ENCODE assay signal across 10 mouse cellular contexts in genomic region chr2:155090909-155091742, GRCm38 (mm10). TPM values are rescaled to one million over a fixed set of nuclear protein-coding genes. Genes with fewer than 3 reads are reported as not detected.
A peak's percentile ranks its signal among the peaks of the same experiment; 100 is the strongest.
DNase-seq lines count a peak whose midpoint lies in the region; ATAC-seq lines count a peak whose summit lies in the region.
"Had no signal": no experiment of that assay in that cellular context is flagged by ENCODE, and none has a peak within 500 bp of the region (broad histone marks: within the 10 kb centered on the region; RNA-seq: fewer than 3 reads in every experiment).

No protein-coding gene starts in this region.

- H3K4me1 ChIP-seq in embryonic facial prominence, embryonic 13.5 days, result 0 out of 2 replicates have a peak, but pooled peaks cover 4% of the 10 kb centered on the region
- no peaks in the 10 kb centered on the region for H3K4me1 ChIP-seq in embryonic facial prominence, embryonic 10.5 days
- peaks cover 56% of the 10 kb centered on the region for H3K4me1 ChIP-seq in liver, embryonic 15.5 days (replicated peaks)
- 0 out of 2 replicates have a peak, but pooled peaks cover 2% of the 10 kb centered on the region for H3K4me1 ChIP-seq in neural tube, embryonic 15.5 days

- no peak for DNase-seq in embryonic facial prominence, embryonic 10.5 days (ENCODE audit: low spot score)
- DNase-seq in 416B (ENCODE audit: low read depth), result peak; percentile 27
- DNase-seq in c-Kit-positive CD71-positive TER-119-positive erythroid progenitor cells, embryonic 14.5 days (ENCODE audit: low spot score), result peak; percentile 74
- DNase-seq in left cerebral cortex, adult 18-20 months (ENCODE audit: low spot score in 2 of 2), result no peak
- no peak for DNase-seq in Muller cell, postnatal 12 days (ENCODE audit: inconsistent ontology term)
- DNase-seq: right cerebral cortex, postnatal 4 days had no signal

- H3K9ac ChIP-seq in embryonic facial prominence, embryonic 13.5 days, result peak overlapping the region; percentile 33; the same call in 1 of the 2 replicates
- H3K9ac ChIP-seq in liver, embryonic 15.5 days, result peak overlapping the region; percentile 18
- no peak overlapping the region for H3K9ac ChIP-seq in neural tube, embryonic 15.5 days (replicated peaks)
- H3K9ac ChIP-seq: heart, embryonic 15.5 days had no signal

- H3K27me3 ChIP-seq in embryonic facial prominence, embryonic 13.5 days, result no peaks in the 10 kb centered on the region
- no peaks in the 10 kb centered on the region for H3K27me3 ChIP-seq in embryonic facial prominence, embryonic 10.5 days (replicated peaks; ENCODE audit: low read depth, poor library complexity, severe bottlenecking)
- H3K27me3 ChIP-seq in liver, embryonic 15.5 days, result no peaks in the 10 kb centered on the region
- H3K27me3 ChIP-seq in neural tube, embryonic 15.5 days (replicated peaks), result no peaks in the 10 kb centered on the region
- H3K27me3 ChIP-seq: heart, embryonic 15.5 days had no signal

- no peak for ATAC-seq in embryonic facial prominence, embryonic 13.5 days (ENCODE audit: insufficient number of reproducible peaks, insufficient read depth, low FRiP score, low TSS enrichment, low read depth)
- peak; percentile 92 for ATAC-seq in liver, embryonic 15.5 days (ENCODE audit: insufficient read depth)
- no peak for ATAC-seq in neural tube, embryonic 15.5 days (ENCODE audit: low FRiP score)

- no peak overlapping the region for H3K4me2 ChIP-seq in embryonic facial prominence, embryonic 13.5 days
- H3K4me2 ChIP-seq in liver, embryonic 15.5 days, result peak overlapping the region; percentile 59
- H3K4me2 ChIP-seq in neural tube, embryonic 15.5 days, result no peak overlapping the region
- H3K4me2 ChIP-seq: heart, embryonic 15.5 days had no signal

- no peaks in the 10 kb centered on the region for H3K36me3 ChIP-seq in embryonic facial prominence, embryonic 13.5 days
- H3K36me3 ChIP-seq in embryonic facial prominence, embryonic 10.5 days (replicated peaks), result no peaks in the 10 kb centered on the region
- no peaks in the 10 kb centered on the region for H3K36me3 ChIP-seq in liver, embryonic 15.5 days (replicated peaks)
- no peaks in the 10 kb centered on the region for H3K36me3 ChIP-seq in neural tube, embryonic 15.5 days
- H3K36me3 ChIP-seq: heart, embryonic 15.5 days had no signal

- no peak overlapping the region for H3K27ac ChIP-seq in embryonic facial prominence, embryonic 13.5 days
- no peak overlapping the region for H3K27ac ChIP-seq in embryonic facial prominence, embryonic 10.5 days (replicated peaks)
- H3K27ac ChIP-seq in liver, embryonic 15.5 days (replicated peaks), result peak overlapping the region; percentile 85
- H3K27ac ChIP-seq in neural tube, embryonic 15.5 days (replicated peaks), result no peak overlapping the region
- H3K27ac ChIP-seq: heart, embryonic 15.5 days had no signal

- H3K9me3 ChIP-seq in embryonic facial prominence, embryonic 13.5 days, result no peaks in the 10 kb centered on the region
- H3K9me3 ChIP-seq in embryonic facial prominence, embryonic 10.5 days, result no peaks in the 10 kb centered on the region
- H3K9me3 ChIP-seq in liver, embryonic 15.5 days (replicated peaks), result no peaks in the 10 kb centered on the region
- H3K9me3 ChIP-seq in neural tube, embryonic 15.5 days (replicated peaks), result no peaks in the 10 kb centered on the region
- H3K9me3 ChIP-seq: heart, embryonic 15.5 days had no signal

- H3K4me3 ChIP-seq in embryonic facial prominence, embryonic 13.5 days, result no peak overlapping the region
- H3K4me3 ChIP-seq in embryonic facial prominence, embryonic 10.5 days, result no peak overlapping the region
- peak overlapping the region; percentile 2; the same call in 1 of the 2 replicates for H3K4me3 ChIP-seq in liver, embryonic 15.5 days (replicated peaks)
- H3K4me3 ChIP-seq in neural tube, embryonic 15.5 days (replicated peaks), result no peak overlapping the region
- H3K4me3 ChIP-seq: heart, embryonic 15.5 days had no signal

- 56% methylated on average over 13 of the region's 13 CpGs for WGBS in embryonic facial prominence, embryonic 13.5 days
- WGBS in embryonic facial prominence, embryonic 10.5 days, result 76% methylated on average over 13 of the region's 13 CpGs
- 19% methylated on average over 13 of the region's 13 CpGs for WGBS in liver, embryonic 15.5 days (ENCODE audit: insufficient replicate concordance)
- WGBS in neural tube, embryonic 15.5 days, result 55% methylated on average over 13 of the region's 13 CpGs

RNA-seq across cellular contexts. Expression of gene Ahcy, which starts 16.8 kb away (rescaled TPM):
- polyA plus RNA-seq in embryonic facial prominence, embryonic 13.5 days (2015; fragmentation: Nextera tagmentation; extraction: Ambion mirVana), result 68.1 and 80.8 TPM in 2 replicates
- polyA plus RNA-seq in embryonic facial prominence, embryonic 10.5 days (2016; fragmentation: Nextera tagmentation; extraction: Ambion mirVana), result 105 and 109 TPM in 2 replicates
- 63.1 and 74.4 TPM in 2 replicates for polyA plus RNA-seq in liver, embryonic 15.5 days (2015; fragmentation: Nextera tagmentation; extraction: Ambion mirVana)
- 30.9 and 44.6 TPM in 2 replicates for polyA plus RNA-seq in neural tube, embryonic 15.5 days (2015; fragmentation: Nextera tagmentation; extraction: Ambion mirVana)
- total RNA-seq in left cerebral cortex, adult 18-20 months (2021), result 10 to 100 TPM; 13.8 to 17.2 TPM

RNA-seq across cellular contexts. Expression of gene Itch, which starts 42.2 kb away (rescaled TPM):
- polyA plus RNA-seq in embryonic facial prominence, embryonic 13.5 days (2015; fragmentation: Nextera tagmentation; extraction: Ambion mirVana), result 66.3 and 72.4 TPM in 2 replicates
- 58.2 TPM in 2 replicates for polyA plus RNA-seq in embryonic facial prominence, embryonic 10.5 days (2016; fragmentation: Nextera tagmentation; extraction: Ambion mirVana)
- 16.0 and 17.2 TPM in 2 replicates for polyA plus RNA-seq in liver, embryonic 15.5 days (2015; fragmentation: Nextera tagmentation; extraction: Ambion mirVana)
- 41.2 and 44.4 TPM in 2 replicates for polyA plus RNA-seq in neural tube, embryonic 15.5 days (2015; fragmentation: Nextera tagmentation; extraction: Ambion mirVana)
- 10 to 100 TPM; 55.8 to 57.6 TPM for total RNA-seq in left cerebral cortex, adult 18-20 months (2021)

Comparison
In these comparisons a context has a peak if more than half of its experiments do, and no peak if none do; other contexts are left out.
1. DNase-seq: peak in 416B (single experiment) and c-Kit-positive CD71-positive TER-119-positive erythroid progenitor cells, embryonic 14.5 days (single experiment); none in embryonic facial prominence, embryonic 10.5 days (single experiment), left cerebral cortex, adult 18-20 months (0 of 2) and Muller cell, postnatal 12 days (single experiment).